ENCODE assay signal across 9 mouse cellular contexts in genomic region chr11:62757143-62757507, GRCm38 (mm10). TPM values are rescaled to one million over a fixed set of nuclear protein-coding genes. Genes with fewer than 3 reads are reported as not detected.
DNase-seq lines count a peak whose midpoint lies in the region; ATAC-seq lines count a peak whose summit lies in the region.
"Had no signal": no experiment of that assay in that cellular context is flagged by ENCODE, and none has a peak within 500 bp of the region (broad histone marks: within the 10 kb centered on the region; RNA-seq: fewer than 3 reads in every experiment).

No protein-coding gene starts in this region.

- H3K36me3 ChIP-seq in heart, embryonic 12.5 days = no peaks in the 10 kb centered on the region
- no peaks in the 10 kb centered on the region for H3K36me3 ChIP-seq in hindbrain, embryonic 13.5 days

- peak; percentile 38; the same call in 1 of the 2 replicates for ATAC-seq in heart, embryonic 12.5 days (ENCODE audit: insufficient number of reproducible peaks, low FRiP score)
- no peak; the same call in 1 of the 2 replicates for ATAC-seq in hindbrain, embryonic 13.5 days (ENCODE audit: low FRiP score)
- peak; percentile 29; the same call in 1 of the 2 replicates for ATAC-seq in megakaryocyte-erythroid progenitor cell, adult 5-6 weeks (replicated peaks; ENCODE audit: low FRiP score, low TSS enrichment, poor library complexity, severe bottlenecking)

- peak overlapping the region; percentile 49 for H3K4me2 ChIP-seq in heart, embryonic 12.5 days
- H3K4me2 ChIP-seq in hindbrain, embryonic 13.5 days = peak overlapping the region; percentile 57

- WGBS in heart, embryonic 12.5 days = 7% methylated on average over 7 of the region's 7 CpGs
- WGBS in hindbrain, embryonic 13.5 days = 11% methylated on average over 7 of the region's 7 CpGs

- peaks cover 25% of the 10 kb centered on the region for H3K27me3 ChIP-seq in heart, embryonic 12.5 days (replicated peaks)
- H3K27me3 ChIP-seq in hindbrain, embryonic 13.5 days = peaks cover 18% of the 10 kb centered on the region; the same call in 1 of the 2 replicates

- H3K27ac ChIP-seq in heart, embryonic 12.5 days (ENCODE audit: poor library complexity, severe bottlenecking) = no peak overlapping the region
- H3K27ac ChIP-seq in brown adipose tissue, adult 24 weeks (replicated peaks; ENCODE audit: low read depth, low read length) = no peak overlapping the region
- no peak overlapping the region for H3K27ac ChIP-seq in hindbrain, embryonic 13.5 days

- no peak overlapping the region; the same call in 1 of the 2 replicates for H3K4me3 ChIP-seq in heart, embryonic 12.5 days
- 0 out of 2 replicates have a peak overlapping the region, but pooled peaks have one; percentile 16 for H3K4me3 ChIP-seq in brown adipose tissue, adult 24 weeks (ENCODE audit: insufficient read depth, low read depth, low read length)
- H3K4me3 ChIP-seq in hindbrain, embryonic 13.5 days = peak overlapping the region; percentile 39

- no peaks in the 10 kb centered on the region for H3K9me3 ChIP-seq in heart, embryonic 12.5 days (replicated peaks)
- no peaks in the 10 kb centered on the region for H3K9me3 ChIP-seq in hindbrain, embryonic 13.5 days

- no peak overlapping the region for H3K9ac ChIP-seq in heart, embryonic 12.5 days
- peak overlapping the region; percentile 65; the same call in 1 of the 2 replicates for H3K9ac ChIP-seq in hindbrain, embryonic 13.5 days

- H3K4me1 ChIP-seq in heart, embryonic 12.5 days (replicated peaks) = peaks cover 12% of the 10 kb centered on the region
- no peaks in the 10 kb centered on the region for H3K4me1 ChIP-seq in brown adipose tissue, adult 24 weeks (ENCODE audit: control insufficient read depth, insufficient read depth, insufficient read length, low read length)
- peaks cover 10% of the 10 kb centered on the region for H3K4me1 ChIP-seq in hindbrain, embryonic 13.5 days (replicated peaks)

- DNase-seq in heart, adult 9 months (ENCODE audit: low spot score in 2 of 2) = no peak
- DNase-seq in ovary, postnatal 14 days (ENCODE audit: low spot score) = no peak
- no peak for DNase-seq in T-cell, adult 2 months (ENCODE audit: low spot score)
- no peak for DNase-seq in layer of hippocampus, adult 9-11 months

RNA-seq across cellular contexts. Expression of gene Gm10428, which starts 4.2 kb away (rescaled TPM):
- polyA plus RNA-seq in heart, embryonic 12.5 days (2016; fragmentation: Nextera tagmentation; extraction: Ambion mirVana) = not detected in 2 replicates
- not detected in 2 replicates for polyA plus RNA-seq in brown adipose tissue, adult 24 weeks (2012; ENCODE audit: insufficient read depth, insufficient read length, missing spikeins)
- not detected in 2 replicates for polyA plus RNA-seq in hindbrain, embryonic 13.5 days (2015; fragmentation: Nextera tagmentation; extraction: Ambion mirVana)
- total RNA-seq in megakaryocyte-erythroid progenitor cell, adult 5-6 weeks (2014; fragmentation: Nextera tagmentation) = not detected in 2 replicates
- not detected in 2 replicates for total RNA-seq in megakaryocyte-erythroid progenitor cell, adult 5-6 weeks (2017)
- polyA plus RNA-seq: C2C12 had no signal

RNA-seq across cellular contexts. Expression of gene Zfp287, which starts 25.4 kb away (rescaled TPM):
- 6.3 and 6.4 TPM in 2 replicates for polyA plus RNA-seq in heart, embryonic 12.5 days (2016; fragmentation: Nextera tagmentation; extraction: Ambion mirVana)
- 0.46 and 0.91 TPM in 2 replicates for polyA plus RNA-seq in brown adipose tissue, adult 24 weeks (2012; ENCODE audit: insufficient read depth, insufficient read length, missing spikeins)
- polyA plus RNA-seq in hindbrain, embryonic 13.5 days (2015; fragmentation: Nextera tagmentation; extraction: Ambion mirVana) = 21.0 and 21.3 TPM in 2 replicates
- 0.13 and 0.67 TPM in 2 replicates for total RNA-seq in megakaryocyte-erythroid progenitor cell, adult 5-6 weeks (2014; fragmentation: Nextera tagmentation)
- total RNA-seq in megakaryocyte-erythroid progenitor cell, adult 5-6 weeks (2017) = 0.88 TPM in 1 of 2 replicates, not detected in the other

RNA-seq across cellular contexts. Expression of gene Zfp286, which starts 32.1 kb away (rescaled TPM):
- polyA plus RNA-seq in heart, embryonic 12.5 days (2016; fragmentation: Nextera tagmentation; extraction: Ambion mirVana) = 10.6 and 11.0 TPM in 2 replicates
- polyA plus RNA-seq in brown adipose tissue, adult 24 weeks (2012; ENCODE audit: insufficient read depth, insufficient read length, missing spikeins) = 1.1 TPM in 1 of 2 replicates, not detected in the other
- 29.0 and 32.8 TPM in 2 replicates for polyA plus RNA-seq in hindbrain, embryonic 13.5 days (2015; fragmentation: Nextera tagmentation; extraction: Ambion mirVana)
- 1.8 and 2.6 TPM in 2 replicates for total RNA-seq in megakaryocyte-erythroid progenitor cell, adult 5-6 weeks (2014; fragmentation: Nextera tagmentation)
- 0.57 TPM in 1 of 2 replicates, not detected in the other for total RNA-seq in megakaryocyte-erythroid progenitor cell, adult 5-6 weeks (2017)
- polyA plus RNA-seq: C2C12 had no signal
